Mouse (Mus musculus) CH12.LX (cell line): Measurements from ENCODE around the gene Brd4. TPM values are rescaled to one million over a fixed set of nuclear protein-coding genes. Genes with fewer than 3 reads are reported as not detected.

ENCODE experiments used
- DNase-seq: peaks from one replicate; pipeline ENCODE4 v3.0.0-alpha.2; 2013; ENCODE audit errors: extremely low read depth
- H3K27ac ChIP-seq: 2 replicates; pipeline ENCODE4 v1.5.1; 2012; ENCODE audit warnings: low read depth, mild to moderate bottlenecking, control low read depth, moderate library complexity; ENCODE audit not compliant: insufficient read depth
- H3K27me3 ChIP-seq: replicated peaks from 2 replicates; pipeline ENCODE3; 2012; ENCODE audit warnings: inconsistent platforms
- H3K36me3 ChIP-seq, 2 experiments: replicated peaks in 1 of 2; 2 replicates each; pipeline versions ENCODE3 to v1.6.1; 2012; ENCODE audit warnings: inconsistent platforms in 1 of 2, low read length in 1 of 2, mild to moderate bottlenecking in 1 of 2, mixed read lengths in 1 of 2, moderate library complexity in 1 of 2; ENCODE audit not compliant: control insufficient read depth in 1 of 2, insufficient read depth in 1 of 2
- H3K4me1 ChIP-seq, 2 experiments: 2 replicates each; pipeline ENCODE4 v1.6.1; 2012; ENCODE audit warnings: inconsistent platforms in 1 of 2, moderate library complexity in 1 of 2; ENCODE audit not compliant: insufficient read depth in 2 of 2, control insufficient read depth in 1 of 2
- H3K4me2 ChIP-seq: 2 replicates; pipeline ENCODE4 v1.6.1; 2012; ENCODE audit warnings: low read depth, mild to moderate bottlenecking, control low read depth; ENCODE audit not compliant: poor library complexity, insufficient read depth, severe bottlenecking
- H3K4me3 ChIP-seq, 3 experiments: fragments of 150-350 bp in 1 of 3; sonication (generic) in 1 of 3; replicated peaks in 1 of 3; 2 replicates each; pipeline versions ENCODE3 to v1.5.1; 2011 to 2012; ENCODE audit warnings: low read depth in 2 of 3, low read length in 2 of 3, mild to moderate bottlenecking in 2 of 3, moderate library complexity in 2 of 3, control low read depth in 1 of 3, improper control_type of control experiment in 1 of 3, inconsistent platforms in 1 of 3, mixed read lengths in 1 of 3; ENCODE audit not compliant: poor library complexity in 1 of 3
- H3K79me2 ChIP-seq: replicated peaks from 2 replicates; pipeline ENCODE4 v1.6.1; 2012; ENCODE audit warnings: mild to moderate bottlenecking, moderate library complexity; ENCODE audit not compliant: control insufficient read depth, poor library complexity, insufficient read depth, severe bottlenecking; ENCODE audit errors: extremely low read depth
- H3K9ac ChIP-seq: 2 replicates; pipeline ENCODE4 v1.6.1; 2012; ENCODE audit warnings: low read depth, mild to moderate bottlenecking, control low read depth, moderate library complexity; ENCODE audit not compliant: insufficient read depth
- H3K9me3 ChIP-seq: replicated peaks from 2 replicates; pipeline ENCODE3; 2012; ENCODE audit warnings: low read length, inconsistent platforms, mixed read lengths
- E2F4 ChIP-seq: IDR thresholded peaks from 2 replicates; pipeline ENCODE4 v1.6.1; 2011; ENCODE audit warnings: low read depth, low read length, improper control_type of control experiment; ENCODE audit not compliant: insufficient replicate concordance
- EP300 ChIP-seq: IDR thresholded peaks from 2 replicates; pipeline ENCODE4 v1.6.1; 2011; ENCODE audit warnings: low read length, improper control_type of control experiment
- GABPA ChIP-seq: IDR thresholded peaks from 2 replicates; pipeline ENCODE4 v1.6.1; 2012; ENCODE audit warnings: low read depth, low read length, improper control_type of control experiment, inconsistent platforms; ENCODE audit not compliant: insufficient replicate concordance
- IRF4 ChIP-seq: IDR thresholded peaks from 2 replicates; pipeline ENCODE4 v1.6.1; 2014; ENCODE audit warnings: low read depth, mild to moderate bottlenecking, inconsistent platforms, low read length, improper control_type of control experiment
- KAT2A ChIP-seq: IDR thresholded peaks from 2 replicates; pipeline ENCODE4 v1.6.1; 2012; ENCODE audit warnings: low read length, improper control_type of control experiment, inconsistent platforms; ENCODE audit not compliant: insufficient replicate concordance
- PAX5 ChIP-seq: IDR thresholded peaks from 2 replicates; pipeline ENCODE4 v1.6.1; 2012; ENCODE audit warnings: low read length, inconsistent platforms, mixed read lengths
- SIN3A ChIP-seq: IDR thresholded peaks from 2 replicates; pipeline ENCODE4 v1.6.1; 2012; ENCODE audit warnings: low read length, improper control_type of control experiment, inconsistent platforms
- TCF12 ChIP-seq: IDR thresholded peaks from 2 replicates; pipeline ENCODE4 v1.6.1; 2014; ENCODE audit warnings: low read depth, mild to moderate bottlenecking, inconsistent platforms, low read length, improper control_type of control experiment
- ZMIZ1 ChIP-seq: IDR thresholded peaks from 2 replicates; pipeline ENCODE4 v1.6.1; 2012; ENCODE audit warnings: low read depth, mild to moderate bottlenecking, inconsistent platforms, low read length, improper control_type of control experiment
- dilution Hi-C: fragments of 300-500 bp; cut with MboI; formaldehyde crosslinking; loops from 2 replicates; pipeline ENCODE4 v1.14.3; 2020; ENCODE audit warnings: low sequenced_read_pairs; ENCODE audit not compliant: extremely low pct_unique_long_range_greater_than_20kb, extremely low pct_ligation_motif_present
- in situ Hi-C: fragments of 300-500 bp; cut with MboI; formaldehyde crosslinking; loops from 3 replicates; pipeline ENCODE4 v1.14.3; 2019; ENCODE audit warnings: low sequenced_read_pairs, low pct_ligation_motif_present, low pct_unique_long_range_greater_than_20kb, mixed read lengths
- polyA plus RNA-seq: library from polyadenylated mRNA; unstranded; fragments of >175 nt; gene quantifications from 2 replicates; pipeline ENCODE4 v1.2.1, GENCODE M21; 2012; ENCODE audit warnings: low read depth; ENCODE audit not compliant: insufficient read length
- total RNA-seq, 2 experiments: library from RNA; depleted of rRNA; stranded (reverse); fragments of 300-350 nt in 1 of 2; fragments of >200 nt in 1 of 2; gene quantifications; 2 replicates each; pipeline ENCODE4 v1.2.3; 2012 to 2014

The Brd4 gene
- total and polyA plus RNA-seq, 3 experiments: 6.3 to 68.5 (median 19.1) TPM

DNA sequence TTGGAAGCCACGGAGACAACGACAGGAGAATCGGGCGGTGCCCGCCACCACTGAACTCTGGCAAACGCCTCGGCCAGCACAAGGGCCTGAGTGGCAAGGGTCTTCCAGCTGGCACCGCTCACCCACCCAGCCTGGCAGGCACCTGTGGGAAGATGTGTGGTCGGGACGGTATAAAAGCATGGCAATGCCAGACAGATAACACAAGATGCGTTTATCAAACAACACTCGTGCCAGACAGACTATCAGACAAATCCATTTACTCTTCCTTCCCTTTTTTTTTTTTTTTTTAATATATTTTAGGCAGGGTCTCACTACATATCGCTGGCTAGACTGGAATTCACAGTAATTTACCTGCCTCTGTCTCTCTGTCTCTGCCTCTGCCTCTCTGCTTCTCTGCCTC is 125.7 kb downstream of the Brd4 start:
- H3K9ac ChIP-seq: no peak overlapping the region
- no peak overlapping the region for H3K27ac ChIP-seq
- DNase-seq: no peak
- peaks cover 9 to 13% of the 10 kb centered on the region in 2 experiments for H3K4me1 ChIP-seq
- no peak overlapping the region for H3K4me3 ChIP-seq
- no peaks in the 10 kb centered on the region for H3K36me3 ChIP-seq
- H3K79me2 ChIP-seq: no peaks in the 10 kb centered on the region
- in situ Hi-C loops (no loop called here), dilution Hi-C loops (no loop called here)
- peaks cover 51% of the 10 kb centered on the region for H3K27me3 ChIP-seq
- H3K4me2 ChIP-seq: no peak overlapping the region
- no peaks in the 10 kb centered on the region for H3K9me3 ChIP-seq
- TF ChIP-seq TCF12: no peak
- TF ChIP-seq ZMIZ1: no peak
- no peak for TF ChIP-seq GABPA
- no peak for TF ChIP-seq IRF4
- TF ChIP-seq EP300: no peak

GRCm38 (mm10) chr17:32146718-32147117 is 137.8 kb downstream of the Brd4 start:
- peaks cover 52% of the 10 kb centered on the region for H3K27me3 ChIP-seq
- in situ Hi-C loops: loop anchor here (10.0 to 25.0 kb wide), 2 partner anchors 58 to 341 kb away; no protein-coding TSS in a partner anchor
- H3K4me2 ChIP-seq: no peak overlapping the region
- no peaks in the 10 kb centered on the region for H3K9me3 ChIP-seq
- H3K9ac ChIP-seq: no peak overlapping the region
- H3K4me1 ChIP-seq: peaks cover 2 to 6% of the 10 kb centered on the region in 2 experiments; a peak in 3 of 4 replicates
- no peak for TF ChIP-seq PAX5
- TF ChIP-seq GABPA: no peak
- no peak for TF ChIP-seq E2F4
- no peak for TF ChIP-seq KAT2A
- TF ChIP-seq SIN3A: no peak
- no peak overlapping the region for H3K4me3 ChIP-seq
- H3K27ac ChIP-seq: no peak overlapping the region
- no peaks in the 10 kb centered on the region for H3K79me2 ChIP-seq
- no peak for DNase-seq
- H3K36me3 ChIP-seq: no peaks in the 10 kb centered on the region
- dilution Hi-C loops: no loop called here

Other genes starting within 250 kb of the Brd4 start
- gene Rrp1b, start 248.6 kb downstream of the Brd4 start, total RNA-seq (2012; rRNA removed): 76.7 and 99.1 TPM in 2 replicates
- 60.9 and 72.4 TPM in 2 replicates for gene Rrp1b, start 248.6 kb downstream of the Brd4 start, total RNA-seq (2014; rRNA removed)
- gene Rrp1b, start 248.6 kb downstream of the Brd4 start, polyA plus RNA-seq: 149 and 151 TPM in 2 replicates
- gene Hsf2bp, start 248.4 kb downstream of the Brd4 start, total RNA-seq (2012; rRNA removed): 0.34 and 0.67 TPM in 2 replicates
- gene Hsf2bp, start 248.4 kb downstream of the Brd4 start, total RNA-seq (2014; rRNA removed): 0.75 and 1.2 TPM in 2 replicates
- gene Hsf2bp, start 248.4 kb downstream of the Brd4 start, polyA plus RNA-seq: 1.0 and 1.4 TPM in 2 replicates
- gene Notch3, start 117.9 kb downstream of the Brd4 start, total RNA-seq (2012; rRNA removed): 0.08 and 0.17 TPM in 2 replicates
- gene Notch3, start 117.9 kb downstream of the Brd4 start, total RNA-seq (2014; rRNA removed): not detected in 2 replicates
- not detected in 2 replicates for gene Notch3, start 117.9 kb downstream of the Brd4 start, polyA plus RNA-seq
- 0.21 and 0.30 TPM in 2 replicates for gene Ephx3, start 95.2 kb downstream of the Brd4 start, total RNA-seq (2012; rRNA removed)
- 0.31 TPM in 1 of 2 replicates, not detected in the other for gene Ephx3, start 95.2 kb downstream of the Brd4 start, total RNA-seq (2014; rRNA removed)
- gene Ephx3, start 95.2 kb downstream of the Brd4 start, polyA plus RNA-seq: 0.20 and 0.24 TPM in 2 replicates
- gene Akap8, start 36.5 kb upstream of the Brd4 start, total RNA-seq (2012; rRNA removed): 62.5 and 85.8 TPM in 2 replicates
- 75.2 and 80.2 TPM in 2 replicates for gene Akap8, start 36.5 kb upstream of the Brd4 start, total RNA-seq (2014; rRNA removed)
- gene Akap8, start 36.5 kb upstream of the Brd4 start, polyA plus RNA-seq: 146 and 174 TPM in 2 replicates
- gene Akap8l, start 65.9 kb upstream of the Brd4 start, total RNA-seq (2012; rRNA removed): 32.0 and 41.4 TPM in 2 replicates
- gene Akap8l, start 65.9 kb upstream of the Brd4 start, total RNA-seq (2014; rRNA removed): 29.6 and 30.1 TPM in 2 replicates
- 43.4 and 51.2 TPM in 2 replicates for gene Akap8l, start 65.9 kb upstream of the Brd4 start, polyA plus RNA-seq
- gene Wiz, start 104.7 kb upstream of the Brd4 start, total RNA-seq (2012; rRNA removed): 4.4 and 4.5 TPM in 2 replicates
- 1.0 and 1.2 TPM in 2 replicates for gene Wiz, start 104.7 kb upstream of the Brd4 start, total RNA-seq (2014; rRNA removed)
- 20.4 and 25.4 TPM in 2 replicates for gene Wiz, start 104.7 kb upstream of the Brd4 start, polyA plus RNA-seq
- 27.5 and 40.5 TPM in 2 replicates for gene Rasal3, start 118.9 kb upstream of the Brd4 start, total RNA-seq (2012; rRNA removed)
- gene Rasal3, start 118.9 kb upstream of the Brd4 start, total RNA-seq (2014; rRNA removed): 18.1 and 18.6 TPM in 2 replicates
- 77.6 and 83.2 TPM in 2 replicates for gene Rasal3, start 118.9 kb upstream of the Brd4 start, polyA plus RNA-seq
- 1.2 and 2.0 TPM in 2 replicates for gene Pglyrp2, start 139.4 kb upstream of the Brd4 start, total RNA-seq (2012; rRNA removed)
- gene Pglyrp2, start 139.4 kb upstream of the Brd4 start, total RNA-seq (2014; rRNA removed): 3.5 and 4.1 TPM in 2 replicates
- 4.1 and 5.8 TPM in 2 replicates for gene Pglyrp2, start 139.4 kb upstream of the Brd4 start, polyA plus RNA-seq
- 0.64 and 0.67 TPM in 2 replicates for gene Cyp4f39, start 168.0 kb upstream of the Brd4 start, total RNA-seq (2012; rRNA removed)
- 0.58 and 0.64 TPM in 2 replicates for gene Cyp4f39, start 168.0 kb upstream of the Brd4 start, total RNA-seq (2014; rRNA removed)
- 0.70 and 0.93 TPM in 2 replicates for gene Cyp4f39, start 168.0 kb upstream of the Brd4 start, polyA plus RNA-seq
- gene Cyp4f17, start 221.3 kb upstream of the Brd4 start, total RNA-seq (2012; rRNA removed): 2.2 and 3.3 TPM in 2 replicates
- 4.1 and 4.4 TPM in 2 replicates for gene Cyp4f17, start 221.3 kb upstream of the Brd4 start, total RNA-seq (2014; rRNA removed)
- 3.6 and 4.8 TPM in 2 replicates for gene Cyp4f17, start 221.3 kb upstream of the Brd4 start, polyA plus RNA-seq